Mouse (Mus musculus): Measurements from ENCODE around the gene Ube3c. TPM values are rescaled to one million over a fixed set of nuclear protein-coding genes. Genes with fewer than 3 reads are reported as not detected.

The Ube3c gene
- polyA plus RNA-seq, 1 experiment from 2014 or later = 20.4 TPM

Other genes with a start within 250 kb of the Ube3c start
- 25.4 and 31.7 TPM in 2 replicates for gene Lmbr1, start 190.9 kb upstream of the Ube3c start, polyA plus RNA-seq (2014; fragmentation: Nextera tagmentation; extraction: Ambion mirVana)
- 17.3 and 19.1 TPM in 2 replicates for gene Nom1, start 134.6 kb upstream of the Ube3c start, polyA plus RNA-seq (2014; fragmentation: Nextera tagmentation; extraction: Ambion mirVana)
- gene Mnx1, start 90.8 kb upstream of the Ube3c start, polyA plus RNA-seq (2014; fragmentation: Nextera tagmentation; extraction: Ambion mirVana) = not detected in 2 replicates
- 301 and 357 TPM in 2 replicates for gene Dnajb6, start 166.4 kb downstream of the Ube3c start, polyA plus RNA-seq (2014; fragmentation: Nextera tagmentation; extraction: Ambion mirVana)
- gene Gm5129, start 166.7 kb downstream of the Ube3c start, polyA plus RNA-seq (2014; fragmentation: Nextera tagmentation; extraction: Ambion mirVana) = not detected in 2 replicates

Data from forebrain, embryonic 14.5 days (tissue).